Mouse (Mus musculus) liver, embryonic 14.5 days (tissue): ENCODE measurements at regions not wholly inside any gene's neighbourhood (a gene's known extent, or its start where the extent isn't known, plus 50 kb on each side); places are given as distances from the start of the nearest gene placed in this dataset.

Experiments used
- ATAC-seq: fragments of 200-750 bp; cut with Nextera tagmentation; 2 replicates; pipeline ENCODE4 v1.8.0; 2017; ENCODE audit warnings: moderate number of reproducible peaks, mild to moderate bottlenecking, moderate library complexity; ENCODE audit not compliant: insufficient read depth
- DNase-seq, 3 experiments: peaks; one replicate each; pipeline ENCODE4 v3.0.0-alpha.2; 2012 to 2013; ENCODE audit warnings: low read depth in 3 of 3, low spot score in 3 of 3
- H3K27ac ChIP-seq: fragments of 300-500 bp; sonication (generic); 2 replicates; pipeline ENCODE4 v1.5.1; 2014; ENCODE audit warnings: moderate library complexity, mild to moderate bottlenecking, control low read depth, inconsistent platforms
- H3K27me3 ChIP-seq: fragments of 300-500 bp; sonication (generic); 2 replicates; pipeline ENCODE4 v1.6.1; 2014; ENCODE audit warnings: mild to moderate bottlenecking, low read length, moderate library complexity; ENCODE audit not compliant: control insufficient read depth, insufficient read depth
- H3K36me3 ChIP-seq: fragments of 300-500 bp; sonication (generic); replicated peaks from 2 replicates; pipeline ENCODE4 v1.6.1; 2014; ENCODE audit warnings: low read depth; ENCODE audit not compliant: control insufficient read depth, insufficient read depth
- H3K4me1 ChIP-seq, 2 experiments: fragments of 200-500 bp in 1 of 2; fragments of 300-500 bp in 1 of 2; sonication (generic) in 1 of 2; replicated peaks; 2 replicates each; pipeline ENCODE4 v1.6.1; 2012 to 2014; ENCODE audit warnings: antibody characterized with exemption in 1 of 2, inconsistent platforms in 1 of 2, low read length in 1 of 2; ENCODE audit not compliant: control insufficient read depth in 2 of 2, insufficient read depth in 2 of 2
- H3K4me2 ChIP-seq: fragments of 300-500 bp; sonication (generic); 2 replicates; pipeline ENCODE4 v1.6.1; 2014; ENCODE audit warnings: low read depth, mild to moderate bottlenecking, control low read depth, moderate library complexity
- H3K4me3 ChIP-seq, 2 experiments: fragments of 200-500 bp in 1 of 2; fragments of 300-500 bp in 1 of 2; sonication (generic) in 1 of 2; 2 replicates each; pipeline ENCODE4 v1.5.1; 2012 to 2014; ENCODE audit warnings: low read depth in 2 of 2, low read length in 2 of 2, mild to moderate bottlenecking in 2 of 2, control low read depth in 1 of 2, inconsistent platforms in 1 of 2, moderate library complexity in 1 of 2; ENCODE audit not compliant: insufficient read depth in 1 of 2
- H3K9ac ChIP-seq: fragments of 300-500 bp; sonication (generic); replicated peaks from 2 replicates; pipeline ENCODE4 v1.6.1; 2014; ENCODE audit warnings: mild to moderate bottlenecking, control low read depth, moderate library complexity
- H3K9me3 ChIP-seq: fragments of 300-500 bp; sonication (generic); 2 replicates; pipeline ENCODE4 v1.6.1; 2016; ENCODE audit warnings: low read length, mixed read lengths; ENCODE audit not compliant: control insufficient read depth
- CTCF ChIP-seq: IDR thresholded peaks from 2 replicates; pipeline ENCODE4 v1.5.1; 2016; ENCODE audit warnings: antibody characterized with exemption, low read depth, control low read depth
- EP300 ChIP-seq: IDR thresholded peaks from 2 replicates; pipeline ENCODE4 v1.6.1; 2016; ENCODE audit warnings: antibody characterized with exemption, low read depth
- WGBS: fragments of 180-500 bp; shearing (Covaris S2); extraction: QIAGEN DNeasy Blood & Tissue Kit; methylation state at CpG from one replicate; pipeline ENCODE4 v1.1.7; 2014; ENCODE audit not compliant: insufficient replicate concordance; 5-methylcytosine and 5-hydroxymethylcytosine counted together

DNA sequence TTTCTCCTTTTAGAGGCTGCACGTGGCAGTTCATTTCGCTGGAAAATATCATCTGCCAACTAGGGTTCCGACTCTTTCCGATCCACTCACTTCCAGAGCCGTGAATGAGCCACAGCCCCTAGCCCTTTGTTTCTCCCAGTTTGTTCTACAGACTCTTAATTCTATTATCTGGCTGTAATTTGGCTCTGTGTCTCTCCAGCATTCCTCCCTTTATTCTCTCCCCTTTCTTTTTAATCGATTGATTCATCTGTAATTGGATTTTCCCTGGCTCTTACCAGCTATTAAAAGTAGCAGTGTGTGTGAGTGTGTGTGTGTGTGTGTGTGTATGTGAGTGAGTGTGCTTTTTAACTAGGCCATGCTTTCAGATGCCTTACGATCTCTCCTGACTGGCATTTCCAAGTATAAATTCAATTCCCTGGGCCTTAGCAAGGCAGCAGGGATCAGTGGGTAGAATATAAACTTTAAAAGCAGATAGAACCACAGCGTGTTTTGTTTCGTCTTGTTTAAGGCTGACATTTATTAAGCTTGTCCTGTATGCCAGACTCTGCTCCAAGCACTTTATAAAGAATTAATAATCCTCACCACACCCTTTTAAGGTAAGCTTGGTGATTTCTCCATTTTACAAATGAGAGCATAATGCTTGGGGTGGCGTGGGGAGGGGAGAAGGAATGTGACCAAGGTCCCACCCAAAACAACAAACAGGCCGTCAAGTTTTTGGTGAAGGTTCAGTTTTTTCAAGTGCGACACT is 144.1 kb upstream of the Cpeb2 start:
- no peak for ATAC-seq

GRCm38 (mm10) chr5:43089475-43089874 is 143.5 kb upstream of the Cpeb2 start:
- no peak overlapping the region for H3K4me2 ChIP-seq
- H3K27me3 ChIP-seq = no peaks in the 10 kb centered on the region
- no peaks in the 10 kb centered on the region for H3K9me3 ChIP-seq
- no peak for ATAC-seq
- no peak overlapping the region for H3K27ac ChIP-seq
- WGBS = 64% methylated on average over 2 of the region's 2 CpGs
- H3K4me3 ChIP-seq = no peak overlapping the region
- DNase-seq = no peak
- no peaks in the 10 kb centered on the region for H3K36me3 ChIP-seq
- TF ChIP-seq CTCF = no peak
- no peak for TF ChIP-seq EP300
- H3K4me1 ChIP-seq = peaks cover 0 to 4% of the 10 kb centered on the region in 2 experiments; a peak in 2 of 4 replicates
- H3K9ac ChIP-seq = no peak overlapping the region

More for the DNA sequence above, 144.1 kb upstream of the Cpeb2 start:
- H3K27me3 ChIP-seq = no peaks in the 10 kb centered on the region
- no peak overlapping the region for H3K9ac ChIP-seq
- H3K27ac ChIP-seq = no peak overlapping the region
- 65% methylated on average over 12 of the region's 12 CpGs for WGBS
- no peak overlapping the region for H3K4me3 ChIP-seq
- H3K4me1 ChIP-seq = no peaks in the 10 kb centered on the region
- H3K9me3 ChIP-seq = no peaks in the 10 kb centered on the region
- DNase-seq = no peak
- H3K36me3 ChIP-seq = no peaks in the 10 kb centered on the region
- TF ChIP-seq EP300 (no peak), CTCF (no peak)
- no peak overlapping the region for H3K4me2 ChIP-seq

DNA sequence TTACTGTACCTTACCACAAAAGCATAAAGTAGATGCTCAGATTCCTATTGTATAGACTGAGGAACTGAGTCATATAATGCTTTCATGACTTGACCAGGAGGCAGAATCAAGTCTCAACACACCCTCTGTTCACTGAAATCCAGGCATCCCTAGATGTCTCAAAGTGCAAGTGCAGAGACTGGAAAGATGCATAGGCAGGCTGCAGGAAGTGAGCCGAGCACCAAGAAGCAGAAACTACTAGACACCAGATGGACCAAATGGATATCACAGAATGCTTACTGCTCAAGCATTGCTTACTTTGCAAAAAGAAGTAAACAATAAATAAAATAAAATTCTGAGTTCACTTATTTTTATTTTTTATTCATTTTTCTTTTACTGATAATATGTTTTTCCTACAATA is 143.0 kb upstream of the Cpeb2 start:
- H3K4me3 ChIP-seq = no peak overlapping the region
- peaks cover 0 to 7% of the 10 kb centered on the region in 2 experiments; a peak in 2 of 4 replicates for H3K4me1 ChIP-seq
- no peak for DNase-seq
- no peak overlapping the region for H3K9ac ChIP-seq
- TF ChIP-seq EP300 = no peak
- no peak for TF ChIP-seq CTCF
- H3K4me2 ChIP-seq = no peak overlapping the region
- WGBS = 75% methylated on average over 1 of the region's 1 CpGs
- no peaks in the 10 kb centered on the region for H3K9me3 ChIP-seq
- H3K36me3 ChIP-seq = no peaks in the 10 kb centered on the region
- H3K27ac ChIP-seq = no peak overlapping the region
- ATAC-seq = no peak
- no peaks in the 10 kb centered on the region for H3K27me3 ChIP-seq

DNA sequence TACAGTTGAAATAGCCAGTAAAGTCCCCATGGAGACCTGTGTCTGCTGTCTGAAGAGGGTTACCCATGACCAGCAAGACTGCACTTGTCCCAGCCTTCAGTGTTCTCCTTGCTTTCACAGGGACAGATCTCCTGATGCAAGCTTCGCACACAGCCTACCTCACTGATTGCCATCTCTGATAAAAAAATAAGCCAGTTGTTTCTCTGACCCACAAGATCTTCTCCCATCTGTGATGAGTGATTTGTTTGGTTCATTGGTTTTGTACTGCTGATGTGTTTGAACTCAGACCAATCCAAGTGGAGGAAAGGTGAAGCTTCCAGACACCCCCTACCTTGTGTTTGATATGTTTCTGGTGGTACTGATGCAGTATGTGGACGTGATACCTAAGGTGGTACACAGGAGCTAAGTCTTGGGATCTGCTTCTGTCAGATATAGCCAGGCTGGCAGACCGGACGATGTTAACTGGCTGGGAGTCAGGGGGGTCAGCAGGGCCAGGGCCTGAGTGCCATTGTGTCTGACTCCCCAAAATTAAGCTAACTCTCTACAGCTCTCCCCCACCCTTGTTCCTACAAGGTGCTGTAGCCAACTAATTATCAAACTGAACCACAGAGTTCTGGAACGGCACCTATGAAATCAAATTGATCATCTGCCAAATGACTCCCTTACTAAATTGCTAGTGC is 139.2 kb upstream of the Cpeb2 start:
- Histone ChIP-seq H3K9me3 (no peaks in the 10 kb centered on the region), H3K36me3 (no peaks in the 10 kb centered on the region), H3K4me2 (no peak overlapping the region), H3K27ac (no peak overlapping the region), H3K9ac (no peak overlapping the region), H3K4me3 (no peak overlapping the region), H3K27me3 (no peaks in the 10 kb centered on the region), H3K4me1 (peaks cover 0 to 7% of the 10 kb centered on the region in 2 experiments; a peak in 2 of 4 replicates)
- TF ChIP-seq CTCF = no peak
- no peak for TF ChIP-seq EP300
- no peak for ATAC-seq
- WGBS = 56% methylated on average over 5 of the region's 5 CpGs
- DNase-seq = no peak

GRCm38 (mm10) chr5:43094329-43094898 is 138.6 kb upstream of the Cpeb2 start:
- Histone ChIP-seq H3K27me3 (no peaks in the 10 kb centered on the region), H3K9ac (no peak overlapping the region), H3K4me1 (peaks cover 0 to 7% of the 10 kb centered on the region in 2 experiments; a peak in 2 of 4 replicates), H3K4me2 (no peak overlapping the region), H3K36me3 (no peaks in the 10 kb centered on the region), H3K27ac (no peak overlapping the region), H3K9me3 (no peaks in the 10 kb centered on the region), H3K4me3 (no peak overlapping the region)
- WGBS = 19% methylated on average over 7 of the region's 7 CpGs
- ATAC-seq (no peak), DNase-seq (no peak)
- TF ChIP-seq EP300 (no peak), CTCF (no peak)
